Mouse (Mus musculus) neural tube, embryonic 11.5 days (tissue): ENCODE data around the gene Nmrk2. TPM values are rescaled to one million over a fixed set of nuclear protein-coding genes. Genes with fewer than 3 reads are reported as not detected.

Experiments
- ATAC-seq: fragments of 200-750 bp; cut with Nextera tagmentation; 2 replicates; pipeline ENCODE4 v1.8.0; 2017; ENCODE audit warnings: moderate number of reproducible peaks, mild to moderate bottlenecking, moderate TSS enrichment, moderate library complexity; ENCODE audit not compliant: insufficient read depth, low FRiP score, low TSS enrichment
- DNase-seq: peaks from one replicate; pipeline ENCODE4 v3.0.0-alpha.2; 2015; ENCODE audit warnings: low spot score
- H3K27ac ChIP-seq: fragments of 300-500 bp; sonication (generic); 2 replicates; pipeline ENCODE4 v1.5.1; 2014; ENCODE audit warnings: low read depth, mild to moderate bottlenecking, low read length
- H3K27me3 ChIP-seq: fragments of 300-500 bp; sonication (generic); 2 replicates; pipeline ENCODE4 v1.6.1; 2014; ENCODE audit warnings: mild to moderate bottlenecking, low read length, mixed read lengths; ENCODE audit not compliant: control insufficient read depth, insufficient read depth
- H3K36me3 ChIP-seq: fragments of 300-500 bp; sonication (generic); 2 replicates; pipeline ENCODE4 v1.6.1; 2014; ENCODE audit warnings: mild to moderate bottlenecking, low read length, moderate library complexity, mixed read lengths; ENCODE audit not compliant: control insufficient read depth, insufficient read depth
- H3K4me1 ChIP-seq: fragments of 300-500 bp; sonication (generic); 2 replicates; pipeline ENCODE4 v1.6.1; 2014; ENCODE audit warnings: low read length, mixed read lengths; ENCODE audit not compliant: control insufficient read depth, insufficient read depth
- H3K4me2 ChIP-seq: fragments of 300-500 bp; sonication (generic); 2 replicates; pipeline ENCODE4 v1.6.1; 2014; ENCODE audit warnings: low read depth, mild to moderate bottlenecking, moderate library complexity
- H3K4me3 ChIP-seq: fragments of 300-500 bp; sonication (generic); 2 replicates; pipeline ENCODE4 v1.5.1; 2014; ENCODE audit warnings: low read depth, low read length
- H3K9ac ChIP-seq: fragments of 300-500 bp; sonication (generic); 2 replicates; pipeline ENCODE4 v1.6.1; 2014; ENCODE audit warnings: mild to moderate bottlenecking, low read length
- H3K9me3 ChIP-seq: fragments of 300-500 bp; sonication (generic); 2 replicates; pipeline ENCODE4 v1.6.1; 2016; ENCODE audit warnings: low read length; ENCODE audit not compliant: control insufficient read depth
- WGBS: fragments of 180-500 bp; shearing (Covaris S2); extraction: QIAGEN DNeasy Blood & Tissue Kit; methylation state at CpG from one replicate; pipeline ENCODE4 v1.1.7; 2014; 5-methylcytosine and 5-hydroxymethylcytosine counted together
- polyA plus RNA-seq: library from polyadenylated mRNA; unstranded; fragments of >200 nt; fragmentation: Nextera tagmentation; extraction: Ambion mirVana; gene quantifications from 2 replicates; pipeline ENCODE4 v1.2.1, GENCODE M21; 2014

Nmrk2 gene
- polyA plus RNA-seq, 1 experiment from 2014 or later: 0.12 TPM

DNA sequence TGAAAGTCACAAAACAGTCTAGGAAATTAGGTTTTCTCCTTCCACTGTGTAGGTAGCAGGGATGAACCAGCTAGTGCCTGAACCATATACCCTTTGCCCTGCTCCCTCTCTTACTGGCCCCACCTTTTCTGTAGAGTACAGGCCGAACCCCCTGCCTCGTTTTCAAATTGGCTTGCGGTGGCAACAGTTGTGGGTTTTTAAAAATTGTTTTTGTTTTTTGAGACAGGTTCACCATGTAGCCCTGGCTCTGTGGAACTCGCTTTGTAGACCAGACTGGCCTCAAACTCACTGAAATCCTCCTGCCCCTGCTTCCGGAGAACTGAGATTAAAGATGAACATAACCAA lies 33.8 kb downstream of the Nmrk2 start:
- ATAC-seq (peak; percentile 74), DNase-seq (no peak)
- no peaks in the 10 kb centered on the region for H3K9me3 ChIP-seq
- 14% methylated on average over 5 of the region's 5 CpGs for WGBS
- peaks cover 17% of the 10 kb centered on the region for H3K4me1 ChIP-seq
- H3K27ac ChIP-seq: peak overlapping the region; percentile 56
- H3K9ac ChIP-seq: peak overlapping the region; percentile 41; the same call in 1 of the 2 replicates
- peaks cover 4% of the 10 kb centered on the region; the same call in 1 of the 2 replicates for H3K36me3 ChIP-seq
- H3K4me3 ChIP-seq: peak overlapping the region; percentile 96
- no peaks in the 10 kb centered on the region for H3K27me3 ChIP-seq
- H3K4me2 ChIP-seq: peak overlapping the region; percentile 53

DNA sequence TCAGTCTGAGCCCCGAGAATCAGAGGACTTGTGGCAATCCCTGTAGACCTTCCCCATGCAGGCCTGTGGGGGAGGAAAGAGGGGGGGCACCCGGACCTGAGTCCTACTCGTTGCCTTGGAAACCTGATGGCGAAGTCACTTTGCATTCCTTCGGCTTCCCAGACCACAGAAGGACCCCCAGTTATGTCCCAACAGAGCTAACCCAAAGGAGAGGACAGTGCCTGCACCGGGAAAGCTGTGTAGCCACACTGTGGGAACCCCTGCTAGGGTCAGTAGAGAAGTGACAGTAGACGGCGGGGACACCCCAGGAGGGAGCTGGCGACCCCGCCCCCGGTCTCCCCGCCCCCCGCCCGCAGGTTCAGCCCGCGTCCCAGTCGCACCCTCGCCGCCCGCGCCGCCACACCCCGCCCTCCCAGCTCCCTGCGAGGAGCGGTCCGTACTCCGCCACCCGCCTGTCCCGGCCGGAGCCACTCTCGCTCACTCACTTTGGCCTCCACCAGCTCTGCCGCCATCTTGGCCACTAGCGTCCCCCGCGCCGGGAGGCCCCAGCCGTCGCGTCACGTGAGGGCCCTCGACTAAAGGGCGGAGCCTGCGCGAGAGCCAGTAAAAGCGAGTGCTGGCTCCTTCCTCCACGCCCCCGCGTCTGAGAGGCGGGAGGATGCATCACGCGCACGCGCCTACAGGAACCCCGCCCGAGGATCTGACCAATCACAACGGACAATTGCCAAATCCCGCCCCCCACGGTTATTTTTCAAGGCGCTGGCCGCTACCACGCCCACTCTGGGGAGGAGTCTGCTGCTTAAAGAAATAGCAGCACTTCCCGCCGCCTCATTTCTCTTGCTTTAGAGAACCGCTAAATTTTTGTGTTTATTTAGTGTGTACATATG lies 34.4 kb downstream of the Nmrk2 start, which contains the start of gene Pias4:
Gene Pias4 (minus strand): TSS at position 724 of the 887 bp plus-strand sequence.
- peaks cover 4% of the 10 kb centered on the region; the same call in 1 of the 2 replicates for H3K36me3 ChIP-seq
- ATAC-seq: peak; percentile 83

DNA sequence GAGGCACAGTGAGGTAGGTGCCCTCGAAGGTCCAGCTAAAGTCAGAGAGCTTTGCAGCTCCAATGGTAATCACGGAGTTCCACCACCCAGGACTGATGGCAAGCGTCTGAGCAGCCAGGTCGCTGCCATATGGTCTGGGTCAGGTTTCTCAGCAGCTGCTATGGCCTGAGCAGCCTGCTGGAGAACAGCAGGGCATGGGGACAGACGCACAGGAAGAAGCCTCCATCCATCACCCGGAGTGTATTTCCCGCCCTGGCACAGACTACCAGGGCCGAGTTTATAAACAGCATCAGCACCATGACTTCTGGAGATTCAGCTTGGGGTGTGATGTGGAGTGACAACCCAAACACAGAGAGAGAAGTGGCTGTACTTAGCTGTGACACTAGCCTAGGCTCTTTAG lies 36.7 kb downstream of the Nmrk2 start:
- Histone ChIP-seq H3K27ac (no peak overlapping the region), H3K4me3 (no peak overlapping the region), H3K9ac (no peak overlapping the region), H3K4me2 (no peak overlapping the region; the same call in 1 of the 2 replicates), H3K27me3 (no peaks in the 10 kb centered on the region), H3K4me1 (peaks cover 24% of the 10 kb centered on the region), H3K36me3 (peaks cover 6% of the 10 kb centered on the region), H3K9me3 (no peaks in the 10 kb centered on the region)
- ATAC-seq: no peak
- no peak for DNase-seq
- WGBS: 61% methylated on average over 8 of the region's 8 CpGs

More for the DNA sequence above, 34.4 kb downstream of the Nmrk2 start, which contains the start of gene Pias4:
- H3K4me1 ChIP-seq: peaks cover 20% of the 10 kb centered on the region
- H3K4me3 ChIP-seq: peak within 1 kb of the TSS; percentile 96
- no peaks in the 10 kb centered on the region for H3K27me3 ChIP-seq
- H3K9me3 ChIP-seq: no peaks in the 10 kb centered on the region
- peak within 1 kb of the TSS; percentile 91 for H3K4me2 ChIP-seq
- peak; percentile 100 for DNase-seq
- WGBS: under 1% methylated on average over 53 of the region's 64 CpGs
- peak within 1 kb of the TSS; percentile 64 for H3K27ac ChIP-seq
- H3K9ac ChIP-seq: peak within 1 kb of the TSS; percentile 78

DNA sequence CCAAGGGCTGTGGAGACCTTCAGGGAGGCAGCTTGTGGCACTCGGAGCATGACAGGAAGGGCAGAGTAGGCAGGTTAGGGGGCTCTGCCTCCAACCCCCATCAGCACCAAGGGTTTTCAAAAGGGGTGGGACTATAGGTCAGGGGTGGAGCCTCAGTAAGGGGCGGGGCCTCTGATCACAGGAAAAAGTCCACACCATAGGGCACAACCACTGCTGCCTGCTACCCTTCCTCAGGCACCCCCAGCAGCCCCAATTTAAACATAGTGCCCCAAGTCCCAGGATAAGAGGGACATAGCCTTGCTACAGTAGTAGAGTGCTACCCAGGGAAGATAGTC lies 39.6 kb downstream of the Nmrk2 start:
- H3K36me3 ChIP-seq: peaks cover 16% of the 10 kb centered on the region
- no peak for DNase-seq
- peak overlapping the region; percentile 85 for H3K27ac ChIP-seq
- H3K4me3 ChIP-seq: no peak overlapping the region
- peaks cover 17% of the 10 kb centered on the region for H3K4me1 ChIP-seq
- H3K27me3 ChIP-seq: no peaks in the 10 kb centered on the region
- peak overlapping the region; percentile 21; the same call in 1 of the 2 replicates for H3K4me2 ChIP-seq
- no peak overlapping the region; the same call in 1 of the 2 replicates for H3K9ac ChIP-seq
- WGBS: 64% methylated on average over 2 of the region's 2 CpGs
- peak; percentile 15; the same call in 1 of the 2 replicates for ATAC-seq
- H3K9me3 ChIP-seq: no peaks in the 10 kb centered on the region

DNA sequence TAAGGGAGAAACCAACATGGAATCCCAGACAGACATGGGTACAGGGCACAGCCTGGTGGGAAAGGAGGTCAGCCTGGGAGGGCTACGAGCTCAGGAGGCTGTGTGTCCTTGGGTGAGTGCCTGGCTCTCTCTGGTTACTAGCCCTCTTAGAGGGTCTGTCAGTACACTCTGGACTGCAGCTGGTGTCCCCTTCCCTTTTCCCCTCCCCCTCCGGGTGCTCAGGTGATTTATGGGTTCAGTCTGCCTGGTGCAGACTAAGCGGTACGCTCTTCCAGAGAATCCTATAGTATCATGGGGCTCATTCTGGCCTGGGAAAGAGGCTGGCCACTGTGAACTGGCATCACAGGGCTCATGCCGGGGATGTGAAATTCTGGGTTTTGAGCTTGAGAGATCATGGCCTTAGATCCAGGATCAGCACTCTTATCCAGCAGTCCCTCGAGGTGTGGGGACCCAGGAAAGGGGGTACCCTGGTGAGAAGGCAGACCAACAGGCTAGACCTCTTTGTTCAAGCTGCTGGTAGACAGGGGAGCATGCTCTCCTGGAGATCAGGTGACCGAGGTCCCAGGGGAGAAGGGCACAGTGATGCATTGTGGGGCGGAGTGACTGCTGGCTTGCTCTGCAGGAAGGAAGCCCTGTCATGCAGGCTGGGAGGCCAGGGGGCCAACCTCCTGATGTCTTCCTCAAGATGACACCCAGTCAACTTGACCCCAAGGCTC lies 40.1 kb downstream of the Nmrk2 start:
- Histone ChIP-seq H3K4me1 (peaks cover 14% of the 10 kb centered on the region), H3K4me3 (no peak overlapping the region), H3K27me3 (no peaks in the 10 kb centered on the region), H3K9ac (no peak overlapping the region; the same call in 1 of the 2 replicates), H3K27ac (peak overlapping the region; percentile 85), H3K4me2 (peak overlapping the region; percentile 21), H3K36me3 (peaks cover 21% of the 10 kb centered on the region), H3K9me3 (no peaks in the 10 kb centered on the region)
- ATAC-seq: peak; percentile 76
- peak; percentile 47 for DNase-seq
- 65% methylated on average over 8 of the region's 8 CpGs for WGBS

DNA sequence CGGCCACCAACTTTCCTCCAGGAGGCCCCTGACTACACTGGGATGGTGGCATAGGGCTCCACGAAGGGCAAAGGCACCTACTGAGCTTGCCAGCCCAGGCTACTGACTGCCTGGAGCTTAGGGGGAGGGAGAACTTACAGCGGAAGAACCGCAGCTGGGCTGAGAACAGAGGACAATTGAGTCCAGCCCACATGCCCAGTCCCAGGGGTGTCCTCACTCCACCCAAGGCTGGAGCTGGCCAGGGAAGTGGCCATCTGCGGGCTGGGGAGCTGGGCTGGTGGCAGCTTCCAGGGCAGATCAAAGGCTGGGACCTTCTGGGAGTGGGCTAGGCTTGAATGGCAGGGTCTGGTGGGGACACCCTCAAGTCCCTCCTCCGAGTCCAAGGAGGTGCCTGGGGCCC lies 47.1 kb downstream of the Nmrk2 start:
- H3K9me3 ChIP-seq: no peaks in the 10 kb centered on the region
- H3K36me3 ChIP-seq: peaks cover 44% of the 10 kb centered on the region
- ATAC-seq: no peak
- no peak for DNase-seq
- no peak overlapping the region for H3K27ac ChIP-seq
- H3K4me3 ChIP-seq: no peak overlapping the region
- no peak overlapping the region for H3K4me2 ChIP-seq
- no peaks in the 10 kb centered on the region for H3K27me3 ChIP-seq
- no peaks in the 10 kb centered on the region for H3K4me1 ChIP-seq
- no peak overlapping the region for H3K9ac ChIP-seq
- WGBS: 81% methylated on average over 6 of the region's 6 CpGs

DNA sequence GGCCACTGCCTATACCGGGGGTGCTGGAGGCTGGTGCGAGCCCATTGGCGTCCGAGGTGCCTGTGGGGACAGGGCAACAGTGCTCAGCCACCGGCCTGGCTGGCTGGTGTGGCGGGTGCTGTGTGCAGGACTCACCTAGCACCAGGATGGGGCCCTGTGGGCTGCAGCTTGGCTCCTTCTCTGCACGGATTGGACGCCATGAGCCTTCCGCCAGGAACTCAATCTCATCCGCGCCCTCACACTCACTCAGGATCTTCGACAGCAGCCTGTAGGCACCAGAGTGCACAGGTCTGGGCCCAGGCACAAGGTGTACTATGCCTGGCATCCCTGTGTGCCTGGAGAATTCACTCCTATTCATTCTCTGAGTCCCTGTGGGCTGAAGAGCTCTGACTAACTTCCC lies 47.5 kb downstream of the Nmrk2 start:
- 95% methylated on average over 12 of the region's 12 CpGs for WGBS
- no peak for ATAC-seq
- Histone ChIP-seq H3K4me1 (no peaks in the 10 kb centered on the region), H3K9ac (no peak overlapping the region), H3K9me3 (no peaks in the 10 kb centered on the region), H3K4me3 (no peak overlapping the region), H3K4me2 (no peak overlapping the region), H3K27me3 (no peaks in the 10 kb centered on the region), H3K36me3 (peaks cover 44% of the 10 kb centered on the region), H3K27ac (no peak overlapping the region)
- no peak for DNase-seq

DNA sequence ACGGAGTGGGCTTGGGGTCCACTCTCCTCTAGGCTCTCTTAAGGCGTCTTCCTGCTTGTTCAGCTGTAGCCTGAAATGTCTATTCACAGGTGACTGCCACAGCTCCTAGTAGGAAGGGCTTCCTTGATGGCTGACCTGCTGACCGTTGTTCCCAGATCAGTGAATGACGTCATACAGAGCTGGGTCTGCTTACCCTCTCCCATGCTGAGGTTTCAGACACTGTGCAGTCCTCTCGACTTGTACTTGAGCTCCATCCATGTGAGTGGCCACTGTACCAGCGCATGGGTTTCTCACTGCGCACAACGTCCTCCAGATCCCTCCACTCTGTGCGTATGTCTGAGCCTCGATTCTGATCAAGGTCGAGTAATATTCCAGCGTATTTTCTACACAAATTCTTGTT lies 49.2 kb downstream of the Nmrk2 start:
- Histone ChIP-seq H3K9me3 (no peaks in the 10 kb centered on the region), H3K4me2 (no peak overlapping the region), H3K36me3 (peaks cover 46% of the 10 kb centered on the region), H3K4me1 (no peaks in the 10 kb centered on the region), H3K27me3 (no peaks in the 10 kb centered on the region), H3K27ac (no peak overlapping the region), H3K4me3 (no peak overlapping the region), H3K9ac (no peak overlapping the region)
- WGBS: 78% methylated on average over 12 of the region's 12 CpGs
- no peak for DNase-seq
- ATAC-seq: no peak
